Mouse (Mus musculus): ENCODE measurements around the gene Bcar3. TPM values are rescaled to one million over a fixed set of nuclear protein-coding genes. Genes with fewer than 3 reads are reported as not detected.

Bcar3 gene
- total RNA-seq (2023), result 243 to 285 TPM (median 280 TPM) in 4 replicates

GRCm38 (mm10) chr3:122293954-122294850 is at the start of gene Bcar3:
Gene Bcar3, plus strand, starts transcription at chr3:122294136.

DNA sequence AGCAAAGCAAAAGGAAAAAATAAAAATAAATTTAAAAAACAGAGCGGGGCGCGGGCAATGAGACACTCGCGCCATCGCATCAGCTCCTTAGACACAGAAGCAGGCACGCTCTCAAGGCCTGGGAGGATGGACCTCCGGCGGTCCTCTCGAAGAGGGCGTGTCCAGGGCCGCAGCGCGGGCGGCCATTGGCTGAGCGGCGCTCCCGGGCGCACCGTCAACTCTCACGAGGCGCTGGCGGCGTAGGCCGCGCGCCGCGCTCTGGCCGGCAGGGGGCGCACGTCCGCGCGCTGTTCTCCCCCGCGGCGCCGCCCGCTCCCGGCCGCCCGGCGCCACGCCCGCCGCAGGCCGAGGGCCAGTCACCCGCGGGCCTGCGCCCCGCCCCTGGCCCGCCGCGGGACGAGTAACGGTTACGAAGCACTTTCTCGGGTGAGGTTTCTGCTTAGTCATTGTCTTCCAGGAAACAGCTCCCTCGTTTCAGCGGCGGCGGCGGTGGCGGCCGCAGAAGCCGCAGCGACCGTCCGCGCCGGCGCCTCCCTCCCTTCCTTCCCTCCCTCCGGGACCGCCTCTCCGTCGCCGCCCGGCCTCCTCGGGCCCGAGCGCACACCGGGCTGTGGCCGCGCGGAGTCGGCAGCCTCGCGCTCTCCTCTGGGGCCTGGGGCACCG is 48.6 kb upstream of the Bcar3 start, which contains the start of gene Gclm:
Gclm (plus strand) TSS at position 343 of the 663 bp plus-strand sequence.

DNA sequence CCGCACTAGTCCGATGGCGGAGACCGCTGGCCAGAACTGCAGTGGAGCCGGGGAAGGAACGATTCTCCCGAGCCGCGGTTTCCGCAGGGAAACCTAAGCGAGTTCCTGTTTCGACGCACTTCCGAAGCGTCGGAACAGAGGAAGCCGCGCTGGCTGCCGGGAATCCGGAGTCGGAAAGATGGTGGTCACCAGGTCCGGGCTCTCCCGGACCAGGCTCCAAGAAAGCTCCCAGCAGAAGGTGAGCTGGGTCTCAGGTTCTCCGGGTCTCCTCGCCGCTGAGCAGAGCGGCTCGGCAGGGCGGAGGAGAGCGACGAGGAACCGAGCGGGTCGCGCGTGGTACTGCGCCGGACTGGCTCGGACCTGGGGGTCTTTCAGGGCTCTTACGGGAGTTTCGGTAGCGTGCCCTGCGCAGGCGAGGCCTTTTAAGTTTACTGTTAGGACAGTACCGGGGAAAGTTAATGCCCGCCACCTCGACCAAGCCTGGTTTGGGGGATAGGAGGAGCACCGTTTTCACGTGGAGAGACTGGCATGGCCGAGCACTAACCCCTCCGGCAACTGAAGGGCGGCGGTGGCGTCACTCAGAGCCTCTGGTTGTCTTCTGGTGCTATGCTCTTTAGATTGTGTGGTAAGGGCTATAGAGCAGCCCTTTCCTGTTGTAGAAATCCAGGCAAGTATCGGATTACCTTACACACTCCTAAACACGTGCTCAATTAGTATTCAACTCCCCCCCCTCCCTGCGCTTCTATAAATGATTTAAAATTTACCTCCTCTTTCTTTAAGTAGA is 19.5 kb upstream of the Bcar3 start, which contains the start of gene Dnttip2:
Dnttip2 (plus strand) TSS at position 148 of the 784 bp plus-strand sequence.

Other genes starting within 250 kb of the Bcar3 start
- not detected in 4 replicates for gene Abca4, start 249.7 kb upstream of the Bcar3 start, total RNA-seq (2023)
- 12.4 to 22.4 TPM (median 17.4 TPM) in 4 replicates for gene Gclm, start 48.6 kb upstream of the Bcar3 start, total RNA-seq (2023)
- gene Dnttip2, start 19.7 kb upstream of the Bcar3 start, total RNA-seq (2023), result 108 to 115 TPM (median 110 TPM) in 4 replicates

All from B cell, adult 62 days (primary cell).